Mouse (Mus musculus) testis, postnatal 14 days (tissue): ENCODE data around the gene Suv39h1.
"Not testable (repeated sequence)": the region's sequence is repeated elsewhere in the genome, so short reads cannot be mapped to it uniquely, and the experiment has no call there.

Source experiments
- DNase-seq: peaks from one replicate; pipeline ENCODE4 v3.0.0; 2021; ENCODE audit warnings: low spot score

Gene Suv39h1

DNA sequence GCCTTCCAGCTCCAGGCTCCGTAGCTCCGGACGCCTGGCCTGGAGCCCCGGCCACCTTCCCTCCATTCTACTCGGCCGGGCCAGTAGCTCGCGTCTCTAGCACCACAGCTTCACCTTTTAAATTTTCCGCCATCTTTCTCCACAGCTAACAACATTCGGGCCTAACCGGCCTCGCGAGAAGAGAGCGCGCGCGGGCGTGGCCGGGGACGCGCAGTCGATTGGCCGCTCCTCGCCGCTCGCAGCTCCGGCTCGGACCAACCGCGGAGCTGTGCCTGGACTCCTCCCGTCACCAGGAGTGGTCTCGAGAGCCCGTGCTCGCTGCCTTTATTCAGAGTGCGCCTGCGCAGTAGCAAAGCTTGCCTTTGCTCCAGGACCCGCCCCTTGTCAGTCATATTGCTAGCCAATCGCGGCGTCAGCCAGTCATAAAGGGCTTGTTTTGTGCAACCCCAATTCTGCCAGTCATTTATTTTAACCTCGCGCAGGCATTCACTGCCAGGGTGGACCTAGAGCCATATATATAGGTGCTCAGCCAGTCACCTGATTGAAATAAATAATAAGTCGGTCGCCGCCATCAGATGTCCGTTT lies at the start of gene Suv39h1:
Gene Suv39h1, minus strand, starts transcription at position 331 of the 585 bp plus-strand sequence.
- peak; percentile 96 for DNase-seq

DNA sequence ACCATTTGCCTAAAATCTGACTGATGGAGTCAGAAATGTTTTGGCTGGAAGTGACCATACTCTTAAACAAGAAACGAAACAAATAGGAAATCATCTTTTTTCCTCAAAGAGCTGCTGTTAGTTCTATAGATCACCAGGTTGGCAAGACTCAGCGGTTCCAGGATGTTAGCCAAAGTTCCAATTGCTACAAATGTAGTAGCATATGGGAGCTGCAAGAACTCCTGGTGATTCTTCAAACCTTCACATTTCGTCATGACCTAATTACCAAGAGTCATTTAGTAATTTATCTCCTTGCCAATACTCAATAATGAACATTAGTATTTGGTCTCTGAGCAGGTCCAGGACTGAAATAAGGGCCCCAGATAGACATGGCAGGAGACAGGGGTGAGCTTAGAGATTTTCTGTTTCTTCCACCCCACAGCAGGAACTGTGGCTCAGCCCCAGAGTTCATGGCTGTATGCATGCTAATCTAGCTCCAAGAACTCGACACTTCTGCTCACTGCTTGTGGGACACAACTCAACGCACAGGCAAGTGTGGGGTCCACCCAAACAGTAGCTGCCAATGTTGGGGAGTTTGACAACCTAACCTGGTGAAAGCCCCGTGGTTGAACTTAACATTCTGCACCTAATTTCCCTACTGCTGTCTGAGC lies 49.4 kb upstream of the Suv39h1 start:
- DNase-seq = no peak

DNA sequence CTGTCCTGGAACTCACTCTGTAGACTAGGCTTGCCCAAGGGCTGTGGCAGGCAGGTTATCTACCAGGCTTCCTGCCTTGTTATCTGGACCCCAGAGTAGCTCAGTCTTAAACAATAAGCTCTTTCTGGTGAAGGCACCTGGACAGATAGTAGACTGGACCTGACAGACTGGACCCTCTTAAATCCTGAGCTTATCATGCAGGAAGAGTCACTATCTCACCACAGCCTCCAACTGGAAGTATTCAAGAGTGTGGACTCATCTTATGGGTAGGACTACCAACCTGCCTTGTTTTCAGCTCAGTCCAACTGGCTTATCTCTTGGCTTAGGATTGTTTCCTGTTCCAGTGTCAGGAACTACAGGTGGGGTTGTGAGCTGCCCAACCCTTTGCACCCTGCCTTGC lies 42.7 kb upstream of the Suv39h1 start:
- no peak for DNase-seq

DNA sequence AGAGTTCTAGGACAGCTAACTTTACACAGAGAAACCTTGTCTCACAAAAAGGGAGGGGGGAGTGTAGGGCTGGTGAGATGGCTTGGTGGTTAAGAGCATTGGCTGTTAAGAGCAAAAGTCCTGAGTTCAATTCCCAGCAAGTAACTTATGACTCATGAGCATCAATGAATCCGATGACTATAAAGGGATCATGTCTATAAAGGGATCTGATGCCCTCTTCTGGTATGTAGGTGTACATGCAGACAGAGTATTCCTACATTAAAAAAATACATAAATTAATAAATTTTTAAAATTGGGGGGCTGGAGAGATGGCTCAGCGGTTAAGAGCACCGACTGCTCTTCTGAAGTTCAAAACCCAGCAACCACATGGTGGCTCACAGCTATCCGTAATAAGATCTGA lies 40.7 kb upstream of the Suv39h1 start:
- no peak for DNase-seq

DNA sequence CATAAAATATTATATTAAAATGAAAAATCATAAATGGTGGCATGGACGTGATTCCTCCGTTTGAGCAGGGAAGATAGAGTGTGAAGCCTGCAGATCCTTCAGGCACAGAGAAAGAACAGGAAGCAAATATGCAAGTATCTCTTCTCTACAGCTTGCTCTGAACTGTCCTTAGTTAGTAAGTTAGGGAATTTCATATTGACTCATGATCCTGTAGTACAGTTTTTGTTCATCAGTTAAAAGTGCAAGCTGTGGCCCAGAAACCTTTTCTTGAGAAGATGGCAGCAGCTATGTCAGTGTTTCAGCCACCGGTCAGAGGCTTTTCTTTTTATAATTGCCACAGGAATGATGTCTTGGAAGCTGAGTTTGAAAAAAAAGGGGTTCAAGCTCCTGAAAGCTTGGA lies 30.5 kb upstream of the Suv39h1 start:
- DNase-seq = no peak

DNA sequence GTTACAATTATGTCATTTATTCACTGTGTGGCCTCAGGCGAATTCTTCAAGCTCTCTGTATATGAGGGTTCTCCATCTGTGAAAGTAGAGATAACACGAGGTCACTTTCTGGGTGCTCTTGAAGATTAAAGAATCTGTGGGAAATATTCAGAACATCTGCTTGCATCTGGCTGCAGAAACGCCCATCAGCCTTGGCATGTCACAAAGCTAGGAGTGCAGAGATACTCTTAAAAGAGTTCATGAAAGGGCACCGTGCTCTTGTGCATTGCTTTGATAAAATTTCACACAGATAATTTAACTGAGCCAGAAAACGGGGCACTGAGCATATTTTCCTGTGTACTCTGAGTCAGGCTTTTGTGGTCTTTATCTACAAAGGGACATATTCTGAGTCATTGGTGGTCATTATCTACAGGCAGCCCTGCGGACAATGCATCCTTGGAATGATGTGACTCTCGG lies 27.7 kb upstream of the Suv39h1 start:
- DNase-seq = no peak

DNA sequence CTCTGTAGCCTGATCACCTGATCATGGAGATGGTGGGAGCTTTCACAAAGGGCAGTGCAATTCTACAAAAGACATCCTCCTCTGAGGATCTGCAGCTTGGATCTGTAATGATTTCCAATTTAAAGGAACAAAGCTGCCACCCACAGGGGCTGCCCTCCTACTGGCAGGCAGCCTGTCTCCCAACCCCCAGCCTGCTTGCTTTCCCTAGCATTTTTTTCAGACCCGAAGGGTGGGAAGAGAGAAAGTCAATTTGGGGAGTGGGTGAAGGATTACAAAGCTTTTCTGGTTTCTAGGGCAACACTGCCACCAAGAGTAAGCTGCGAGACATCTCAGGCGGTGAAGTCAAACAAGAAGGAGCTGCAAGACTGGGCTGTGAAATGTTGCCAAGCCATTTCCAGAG lies 26.5 kb upstream of the Suv39h1 start:
- DNase-seq = no peak

DNA sequence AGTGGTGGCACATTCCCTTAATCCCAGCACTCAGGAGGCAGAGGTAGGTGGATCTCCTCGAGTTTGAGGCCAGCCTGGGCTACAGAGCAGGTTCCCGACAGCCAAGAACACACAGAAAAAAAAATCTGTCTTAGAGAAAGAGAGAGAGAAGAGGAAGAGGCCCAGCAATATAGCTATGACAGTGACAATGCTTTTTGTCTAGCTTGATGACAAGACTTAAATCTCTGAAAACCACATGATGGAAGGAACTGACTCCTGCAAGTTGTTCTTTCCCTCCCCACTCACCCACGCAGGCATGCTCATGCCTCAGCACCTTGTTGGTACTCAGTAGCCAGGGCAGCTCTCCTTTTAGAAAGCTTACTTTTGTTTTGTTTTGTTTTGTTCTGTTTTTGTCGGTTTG lies 24.9 kb upstream of the Suv39h1 start:
- no peak for DNase-seq

DNA sequence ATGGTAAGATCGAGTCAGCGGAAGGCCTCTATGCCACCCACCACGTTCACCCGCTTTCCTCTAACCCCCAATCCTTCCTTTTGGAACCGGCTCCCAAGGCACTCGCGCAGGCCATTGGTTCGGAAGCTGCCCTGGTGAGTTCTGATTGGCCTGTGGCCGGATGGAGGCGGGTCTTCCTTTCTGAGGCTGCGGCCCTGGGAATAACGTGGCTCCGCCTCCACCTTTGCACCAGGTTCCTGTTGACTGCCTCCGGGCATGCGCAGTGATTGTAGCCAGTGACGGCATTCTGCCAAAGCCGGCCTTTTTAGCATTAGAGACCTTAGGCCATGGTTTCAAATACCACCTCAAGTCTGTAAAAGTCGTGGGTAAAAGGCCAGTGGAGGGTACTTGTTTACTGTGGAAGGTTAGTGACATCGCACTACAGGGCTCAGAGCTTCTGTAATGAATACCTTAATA lies 22.3 kb upstream of the Suv39h1 start:
- peak; percentile 96 for DNase-seq

DNA sequence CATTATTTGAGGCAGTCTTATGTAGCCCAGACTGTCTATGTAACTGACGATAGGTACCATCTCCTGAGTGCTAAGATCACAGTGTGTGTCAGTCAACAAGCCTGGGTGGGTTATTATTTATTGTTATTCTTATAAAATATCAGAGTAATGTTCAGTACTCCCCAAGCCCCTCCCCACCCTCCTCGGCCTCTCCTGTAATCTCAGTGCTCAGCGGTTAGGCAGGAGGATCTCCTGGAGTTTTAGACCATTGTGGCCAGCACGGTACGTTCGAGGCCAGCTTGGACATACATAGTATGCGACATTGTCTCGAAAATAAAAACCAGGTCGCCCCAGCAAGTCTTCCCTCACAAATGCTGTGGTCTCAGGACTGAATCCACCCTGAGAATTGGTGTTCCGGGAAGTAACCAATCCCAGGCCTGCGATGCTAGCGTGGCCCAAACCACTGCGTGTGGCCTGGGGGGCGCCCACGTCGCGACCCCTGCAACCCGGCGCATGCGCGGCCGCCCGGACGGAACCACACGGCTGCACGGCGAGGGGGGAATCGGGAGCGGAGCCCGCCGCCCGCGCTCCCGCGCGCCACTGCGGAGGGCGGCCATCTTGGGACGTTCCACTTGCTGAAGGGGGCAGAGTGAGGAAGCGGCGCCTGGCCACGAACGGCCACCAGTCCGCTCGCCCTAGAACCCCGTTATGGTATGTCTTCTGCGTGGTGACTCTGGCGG lies 21.7 kb upstream of the Suv39h1 start:
- DNase-seq = peak; percentile 83

DNA sequence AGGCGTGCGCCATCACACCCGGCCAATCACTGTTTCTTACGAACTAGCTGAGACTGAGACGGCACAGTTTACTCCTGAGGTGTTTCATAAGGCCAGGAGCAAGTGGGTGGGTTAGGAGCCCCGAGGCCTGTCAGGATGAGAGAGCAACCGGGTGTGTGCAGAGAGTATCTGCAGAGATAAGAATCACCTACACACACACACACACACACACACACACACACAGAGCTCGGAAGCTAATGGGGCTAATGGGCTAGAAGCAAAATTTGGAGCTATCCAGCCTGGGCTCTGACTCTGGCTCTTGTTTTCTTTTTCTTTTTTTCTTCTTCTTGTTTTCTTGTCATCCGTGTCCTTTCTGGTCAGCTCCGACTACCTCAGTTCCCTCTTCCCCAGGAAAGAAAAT lies 21.0 kb upstream of the Suv39h1 start:
- no peak for DNase-seq

DNA sequence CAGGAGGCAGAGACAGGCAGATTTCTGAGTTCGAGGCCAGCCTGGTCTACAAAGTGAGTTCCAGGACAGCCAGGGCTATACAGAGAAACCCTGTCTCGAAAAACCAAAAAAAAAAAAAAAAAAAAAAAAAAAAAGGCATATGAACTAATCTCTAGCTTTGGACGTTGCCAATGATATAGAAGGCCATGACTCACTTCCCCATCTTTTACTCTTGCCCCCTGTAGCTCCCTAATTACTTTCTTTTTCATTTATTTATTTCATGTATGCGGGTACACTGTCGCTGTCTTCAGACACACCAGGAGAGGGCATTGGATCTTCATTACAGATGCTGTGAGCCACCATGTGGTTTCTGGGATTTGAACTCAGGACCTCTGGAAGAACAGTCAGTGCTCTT lies 16.4 kb upstream of the Suv39h1 start:
- not testable (repeated sequence) for DNase-seq

DNA sequence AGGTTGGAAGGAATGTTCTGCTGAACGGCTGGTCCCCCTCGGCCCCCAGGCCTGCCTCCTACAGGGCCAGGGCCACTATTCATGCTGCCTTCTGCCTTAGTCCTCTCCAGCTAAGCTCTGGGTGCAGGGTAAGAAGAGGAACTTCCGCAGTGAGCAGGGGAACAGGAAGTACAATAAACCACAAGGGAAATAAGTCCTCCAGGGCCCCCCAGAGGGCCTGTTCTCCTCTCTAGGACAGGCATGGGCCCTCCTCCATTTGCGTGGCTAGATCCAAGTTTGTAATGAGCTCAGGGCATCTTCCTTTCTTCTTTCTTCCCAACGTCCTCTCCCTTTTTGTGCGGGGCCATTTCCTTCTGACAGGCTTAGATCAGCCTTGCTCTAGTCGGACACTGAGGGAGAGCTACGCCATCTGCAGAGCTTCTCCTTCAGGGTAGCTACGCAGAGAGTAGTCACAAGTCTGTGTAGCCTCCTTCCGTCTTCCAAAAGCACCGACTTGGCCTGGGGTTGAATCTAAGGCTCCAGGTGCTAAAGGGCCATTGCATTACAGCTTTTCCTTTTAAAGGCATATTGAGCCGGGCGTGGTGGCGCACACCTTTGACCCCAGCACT lies 15.9 kb upstream of the Suv39h1 start, which contains the start of gene Was:
Gene Was, minus strand, starts transcription at position 153 of the 608 bp plus-strand sequence.
- DNase-seq = no peak

DNA sequence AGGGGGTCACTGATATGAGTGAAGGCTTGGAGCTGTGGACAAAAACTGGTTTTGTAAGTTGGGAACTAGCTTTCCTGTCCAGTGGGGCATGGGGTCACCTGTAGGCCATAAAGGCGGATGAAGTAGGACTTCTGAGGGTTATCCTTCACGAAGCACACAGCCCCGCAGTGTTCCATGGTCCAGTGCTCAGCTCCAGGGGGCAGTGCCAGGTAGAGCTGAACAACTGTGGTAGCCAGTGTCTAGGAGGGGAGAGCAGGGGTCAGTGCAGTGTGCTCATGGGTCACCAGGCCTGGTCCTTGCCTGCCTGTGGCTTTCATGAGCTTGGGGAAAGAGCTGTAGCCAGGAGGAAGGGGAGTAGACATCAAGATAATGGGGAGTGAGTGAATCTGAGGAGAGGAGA lies 15.2 kb upstream of the Suv39h1 start:
- no peak for DNase-seq

DNA sequence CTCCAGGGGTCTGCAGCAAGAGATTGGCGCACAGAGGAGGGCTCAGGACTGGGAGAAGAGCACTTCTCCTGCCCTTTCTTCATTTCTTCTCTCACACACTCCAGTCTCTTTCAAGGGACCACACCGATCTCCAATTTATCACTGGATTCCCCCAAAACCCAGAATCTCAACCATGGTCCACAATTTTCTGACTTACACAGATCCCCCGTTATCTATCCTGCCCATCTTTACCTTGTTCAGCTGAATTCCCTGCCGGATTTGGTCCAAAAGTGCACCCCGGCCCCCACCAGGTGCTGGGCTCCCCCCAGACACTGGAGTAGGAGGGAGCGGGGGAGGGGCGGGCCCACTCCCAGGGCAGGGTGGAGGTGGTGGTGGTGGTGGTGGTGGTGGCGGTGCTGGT lies 11.1 kb upstream of the Suv39h1 start:
- DNase-seq = no peak

DNA sequence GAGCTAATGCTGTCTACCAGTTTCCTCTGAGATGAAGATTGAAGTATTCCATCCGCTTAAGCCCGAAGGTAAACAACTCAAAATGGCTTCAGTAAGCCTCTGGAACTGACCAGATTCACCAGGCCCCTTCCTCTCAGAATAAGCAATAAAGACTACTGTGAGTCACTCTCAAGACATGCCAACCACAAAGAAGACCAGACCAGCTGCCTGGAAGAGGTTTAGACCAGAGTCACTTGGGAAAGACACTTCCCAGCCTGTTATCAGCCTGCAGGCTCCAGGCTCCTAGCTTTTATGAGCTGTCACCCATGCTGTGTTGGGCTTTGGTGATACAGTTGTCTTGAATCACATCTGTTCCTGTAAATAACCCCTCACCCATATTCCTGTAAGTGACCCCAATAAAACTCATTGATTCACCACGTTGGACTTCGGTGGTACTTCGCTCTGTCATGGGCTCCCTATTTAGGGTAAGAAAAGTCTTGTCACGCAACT lies 10.3 kb upstream of the Suv39h1 start:
- DNase-seq = no peak

DNA sequence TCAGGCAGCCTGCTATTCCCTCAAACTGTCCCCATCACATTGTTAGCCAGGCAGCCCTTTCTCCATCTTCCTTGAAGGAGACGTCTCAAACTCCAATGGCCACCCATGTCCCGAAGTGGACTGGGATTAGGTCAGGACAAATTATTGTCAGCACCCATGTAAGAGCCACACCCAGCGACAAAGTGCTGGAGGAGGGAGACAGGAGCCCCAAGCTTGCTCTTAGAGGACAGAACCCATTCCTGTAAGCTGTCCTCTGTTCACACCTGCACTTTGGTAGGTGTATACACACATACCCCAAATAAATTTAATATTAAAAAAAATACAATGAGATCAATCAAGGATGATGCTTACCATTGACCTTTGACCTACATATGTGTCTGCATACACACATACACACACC lies 544 bp upstream of the Suv39h1 start:
- DNase-seq = no peak

DNA sequence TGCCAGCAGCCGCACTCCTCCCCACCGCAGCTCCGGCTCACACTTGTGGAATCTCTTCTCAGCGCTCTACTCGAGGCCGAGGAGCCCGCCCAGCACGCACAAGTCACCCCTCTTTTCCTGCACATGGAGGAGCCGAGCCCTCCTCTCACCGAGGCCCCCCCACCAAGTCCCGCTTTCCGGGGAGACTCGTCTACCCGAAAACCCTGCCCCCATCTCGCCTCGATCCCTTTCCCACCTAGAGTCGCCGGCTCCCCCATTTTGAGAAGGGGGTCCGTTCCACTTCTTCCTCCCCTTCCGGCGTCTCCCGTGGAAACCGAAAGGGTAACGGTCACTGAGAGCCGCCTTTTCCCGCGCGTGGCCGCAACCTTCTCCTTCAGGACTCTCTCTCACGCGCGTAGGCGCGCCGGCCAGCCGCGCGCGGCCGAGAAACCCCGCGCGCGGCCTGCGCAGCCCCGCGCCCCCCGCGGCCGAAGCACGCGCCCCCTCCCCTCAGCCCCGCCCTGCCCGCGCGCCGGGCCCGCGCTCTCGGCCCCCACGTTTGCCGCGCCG lies 605 bp downstream of the Suv39h1 start:
- peak; percentile 61 for DNase-seq

DNA sequence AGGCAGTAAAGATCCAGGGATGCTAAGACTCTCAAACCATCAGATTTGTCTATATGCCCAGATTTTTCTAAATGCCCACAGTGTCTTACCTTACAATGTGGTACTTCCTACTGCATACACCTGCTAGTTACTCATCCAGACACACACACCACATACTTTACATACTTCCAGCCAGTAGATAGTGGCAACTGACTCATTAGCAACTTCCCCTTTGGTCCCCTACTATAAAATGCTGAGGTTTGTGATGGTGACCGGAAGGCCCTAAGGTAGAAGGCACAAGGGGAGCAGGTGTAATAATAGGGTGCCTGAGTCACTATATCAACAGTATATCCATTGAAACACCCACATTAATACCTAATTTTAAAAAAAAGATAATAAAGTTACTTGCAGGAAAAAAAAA lies 5.4 kb downstream of the Suv39h1 start:
- DNase-seq = no peak

DNA sequence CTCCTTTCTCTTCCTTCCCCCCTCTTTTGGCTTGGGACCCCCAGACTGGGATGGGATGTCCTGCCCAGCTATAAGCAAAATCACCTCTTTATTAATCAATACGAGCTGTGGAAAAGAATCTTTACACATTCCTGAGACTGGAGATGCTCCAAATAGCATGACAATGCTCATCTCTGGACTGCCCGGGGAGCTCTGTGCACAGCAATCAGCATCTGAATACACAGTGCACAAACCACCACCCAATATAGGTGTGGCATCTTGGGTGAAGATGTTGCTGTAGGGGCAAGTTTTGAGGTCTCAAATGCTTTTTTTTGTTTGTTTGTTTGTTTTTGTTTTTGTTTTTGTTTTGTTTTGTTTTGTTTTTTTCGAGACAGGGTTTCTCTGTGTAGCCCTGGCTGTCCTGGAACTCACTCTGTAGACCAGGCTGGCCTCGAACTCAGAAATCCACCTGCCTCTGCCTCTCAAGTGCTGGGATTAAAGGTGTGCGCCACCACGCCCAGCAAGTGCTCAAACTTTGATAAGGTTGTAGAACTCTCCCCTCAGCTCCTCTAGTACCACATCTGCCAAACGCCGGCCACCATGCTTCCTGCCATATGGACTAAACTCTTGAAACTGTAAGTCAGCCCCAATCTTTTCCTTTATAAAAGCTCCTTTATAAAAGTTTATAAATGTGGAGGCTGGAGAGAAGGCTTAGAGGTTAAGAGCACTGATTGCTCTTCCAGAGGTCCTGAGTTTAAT lies 23.3 kb downstream of the Suv39h1 start:
- DNase-seq = not testable (repeated sequence)

DNA sequence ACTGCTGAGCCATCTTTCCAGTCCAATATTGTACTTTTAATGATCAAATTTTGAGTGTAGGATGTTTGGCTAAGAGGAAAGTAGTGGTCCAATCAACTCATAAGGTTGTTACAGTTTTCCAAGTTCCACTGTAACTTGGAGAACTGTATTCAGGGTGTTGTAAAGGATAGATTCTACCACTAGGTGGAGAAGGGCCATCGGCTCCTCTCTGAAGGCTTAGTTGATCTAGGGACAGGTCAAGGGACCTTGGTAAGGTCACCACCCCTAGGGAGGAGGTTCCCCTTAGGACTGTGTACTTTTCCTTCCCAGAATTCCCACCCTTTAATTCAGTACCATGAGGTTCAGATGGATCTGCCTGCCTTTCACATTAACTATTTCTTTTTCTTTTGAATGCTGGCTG lies 41.6 kb downstream of the Suv39h1 start:
- DNase-seq = no peak

DNA sequence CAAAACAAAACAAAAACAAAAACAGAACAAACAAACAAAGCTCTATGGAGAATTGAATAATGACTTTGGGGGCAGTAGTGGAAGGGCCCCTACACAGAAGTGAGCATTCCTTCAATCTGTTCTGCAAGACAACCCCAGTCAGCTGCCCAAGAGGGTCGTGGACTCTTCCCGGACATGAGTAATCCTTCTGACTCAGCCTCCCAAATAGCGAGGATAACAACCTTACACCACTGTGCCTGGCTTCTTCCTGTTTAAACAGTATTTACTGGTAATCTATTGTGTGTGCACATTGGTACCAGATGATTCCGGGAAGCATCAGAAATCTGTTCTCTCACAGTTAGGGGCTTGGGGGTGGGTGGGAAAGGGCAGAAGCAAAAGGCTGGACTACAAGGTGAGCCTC lies 47.7 kb downstream of the Suv39h1 start:
- DNase-seq = no peak
